Mouse (Mus musculus) neural tube, embryonic 15.5 days (tissue): ENCODE results near the gene Zfp93. TPM values are rescaled to one million over a fixed set of nuclear protein-coding genes. Genes with fewer than 3 reads are reported as not detected.

Experiments used
- ATAC-seq: fragments of 200-750 bp; cut with Nextera tagmentation; 2 replicates; pipeline ENCODE4 v1.8.0; 2017; ENCODE audit warnings: mild to moderate bottlenecking, moderate TSS enrichment, moderate library complexity; ENCODE audit not compliant: low FRiP score
- H3K27ac ChIP-seq: fragments of 300-500 bp; sonication (generic); replicated peaks from 2 replicates; pipeline ENCODE4 v1.5.1; 2015; ENCODE audit warnings: mild to moderate bottlenecking, inconsistent platforms
- H3K27me3 ChIP-seq: fragments of 300-500 bp; sonication (generic); replicated peaks from 2 replicates; pipeline ENCODE4 v1.6.1; 2015; ENCODE audit warnings: inconsistent platforms
- H3K36me3 ChIP-seq: fragments of 300-500 bp; sonication (generic); 2 replicates; pipeline ENCODE4 v1.6.1; 2015; ENCODE audit warnings: inconsistent platforms
- H3K4me1 ChIP-seq: fragments of 300-500 bp; sonication (generic); 2 replicates; pipeline ENCODE4 v1.6.1; 2015; ENCODE audit warnings: inconsistent platforms
- H3K4me2 ChIP-seq: fragments of 300-500 bp; sonication (generic); 2 replicates; pipeline ENCODE4 v1.6.1; 2015; ENCODE audit warnings: inconsistent platforms, mild to moderate bottlenecking, moderate library complexity
- H3K4me3 ChIP-seq: fragments of 300-500 bp; sonication (generic); replicated peaks from 2 replicates; pipeline ENCODE4 v1.5.1; 2015; ENCODE audit warnings: mild to moderate bottlenecking, inconsistent platforms
- H3K9ac ChIP-seq: fragments of 300-500 bp; sonication (generic); replicated peaks from 2 replicates; pipeline ENCODE4 v1.6.1; 2015; ENCODE audit warnings: mild to moderate bottlenecking, inconsistent platforms
- H3K9me3 ChIP-seq: fragments of 300-500 bp; sonication (generic); replicated peaks from 2 replicates; pipeline ENCODE4 v1.6.1; 2016; ENCODE audit warnings: inconsistent platforms
- WGBS: fragments of 180-500 bp; shearing (Covaris S2); methylation state at CpG from one replicate; pipeline ENCODE4 v1.1.7; 2015; ENCODE audit warnings: mixed read lengths; 5-methylcytosine and 5-hydroxymethylcytosine counted together
- polyA plus RNA-seq: library from polyadenylated mRNA; unstranded; fragments of >200 nt; fragmentation: Nextera tagmentation; extraction: Ambion mirVana; gene quantifications from 2 replicates; pipeline ENCODE4 v1.2.1, GENCODE M21; 2015

Zfp93 gene
- polyA plus RNA-seq = 6.3 and 8.8 TPM in 2 replicates

- no peaks in the 10 kb centered on the region for H3K27me3 ChIP-seq
- peaks cover 19% of the 10 kb centered on the region for H3K36me3 ChIP-seq
- H3K9ac ChIP-seq = peak within 1 kb of the TSS; percentile 84
- peak within 1 kb of the TSS; percentile 86 for H3K27ac ChIP-seq
- ATAC-seq = peak; percentile 92
- peaks cover 13% of the 10 kb centered on the region for H3K4me1 ChIP-seq
- H3K4me3 ChIP-seq = peak within 1 kb of the TSS; percentile 67
- WGBS = 0% methylated on average over 12 of the region's 12 CpGs
- no peaks in the 10 kb centered on the region for H3K9me3 ChIP-seq
- peak within 1 kb of the TSS; percentile 90 for H3K4me2 ChIP-seq
Measured at GRCm38 (mm10) chr7:24270288-24270672, at the start of gene Zfp93. Zfp93 (plus strand) TSS chr7:24270420.

- Histone ChIP-seq H3K9me3 (no peaks in the 10 kb centered on the region), H3K4me2 (peak within 1 kb of the TSS; percentile 74), H3K27me3 (0 out of 2 replicates have a peak, but pooled peaks cover 3% of the 10 kb centered on the region), H3K27ac (peak within 1 kb of the TSS; percentile 49; the same call in 1 of the 2 replicates), H3K9ac (peak within 1 kb of the TSS; percentile 68), H3K4me3 (peak within 1 kb of the TSS; percentile 75), H3K36me3 (peaks cover 9% of the 10 kb centered on the region; the same call in 1 of the 2 replicates), H3K4me1 (peaks cover 16% of the 10 kb centered on the region)
- peak; percentile 93 for ATAC-seq
- WGBS = 7% methylated on average over 28 of the region's 28 CpGs
Measured at GRCm38 (mm10) chr7:24237040-24237791, 33.0 kb upstream of the Zfp93 start, which contains the start of gene Zfp109. Zfp109 (minus strand) TSS chr7:24237560.

DNA sequence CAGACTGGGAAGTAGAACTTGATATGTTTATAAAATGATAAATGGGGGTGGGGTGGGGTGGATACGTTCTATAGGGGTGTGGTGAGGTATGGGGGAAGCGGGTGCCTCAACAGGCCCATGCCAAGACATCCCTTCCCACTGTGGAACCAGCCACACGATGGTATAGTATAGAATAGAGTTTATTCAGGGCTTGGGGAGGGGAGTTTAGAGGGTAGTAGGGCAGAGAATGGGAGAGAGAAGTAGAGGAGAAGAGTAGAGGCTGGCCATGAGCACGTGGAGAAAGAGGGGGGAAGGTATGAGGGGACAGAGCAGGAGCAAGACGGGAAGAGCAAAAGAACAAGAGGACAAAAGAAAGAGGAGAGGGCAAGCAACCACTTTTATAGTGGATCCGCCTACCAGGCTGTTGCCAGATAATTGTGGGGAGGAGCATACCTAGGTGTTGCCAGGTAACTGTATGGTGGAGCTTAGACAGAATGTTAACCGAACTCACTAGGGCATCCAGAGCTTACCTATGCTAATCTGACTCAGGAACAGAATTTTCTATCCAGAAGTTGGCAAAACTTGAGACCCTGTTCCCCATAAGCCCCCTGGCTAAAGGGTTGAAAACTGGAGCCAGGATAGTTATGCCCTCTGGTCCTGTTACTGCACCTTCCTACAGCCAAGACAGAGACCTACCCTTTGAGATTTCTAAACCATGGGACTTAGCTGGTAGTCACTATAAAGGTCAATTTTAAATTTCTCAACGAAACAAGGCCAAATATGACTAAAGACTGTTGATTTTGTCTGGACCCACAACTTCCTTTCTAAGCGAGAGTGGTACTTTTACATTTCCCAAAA is 16.2 kb upstream of the Zfp93 start:
- Histone ChIP-seq H3K9ac (no peak overlapping the region), H3K36me3 (no peaks in the 10 kb centered on the region), H3K4me3 (peak overlapping the region; percentile 60), H3K27me3 (no peaks in the 10 kb centered on the region), H3K4me1 (peaks cover 31% of the 10 kb centered on the region), H3K27ac (no peak overlapping the region; the same call in 1 of the 2 replicates), H3K9me3 (no peaks in the 10 kb centered on the region), H3K4me2 (peak overlapping the region; percentile 73)
- ATAC-seq = peak; percentile 74
- WGBS = 60% methylated on average over 9 of the region's 9 CpGs

DNA sequence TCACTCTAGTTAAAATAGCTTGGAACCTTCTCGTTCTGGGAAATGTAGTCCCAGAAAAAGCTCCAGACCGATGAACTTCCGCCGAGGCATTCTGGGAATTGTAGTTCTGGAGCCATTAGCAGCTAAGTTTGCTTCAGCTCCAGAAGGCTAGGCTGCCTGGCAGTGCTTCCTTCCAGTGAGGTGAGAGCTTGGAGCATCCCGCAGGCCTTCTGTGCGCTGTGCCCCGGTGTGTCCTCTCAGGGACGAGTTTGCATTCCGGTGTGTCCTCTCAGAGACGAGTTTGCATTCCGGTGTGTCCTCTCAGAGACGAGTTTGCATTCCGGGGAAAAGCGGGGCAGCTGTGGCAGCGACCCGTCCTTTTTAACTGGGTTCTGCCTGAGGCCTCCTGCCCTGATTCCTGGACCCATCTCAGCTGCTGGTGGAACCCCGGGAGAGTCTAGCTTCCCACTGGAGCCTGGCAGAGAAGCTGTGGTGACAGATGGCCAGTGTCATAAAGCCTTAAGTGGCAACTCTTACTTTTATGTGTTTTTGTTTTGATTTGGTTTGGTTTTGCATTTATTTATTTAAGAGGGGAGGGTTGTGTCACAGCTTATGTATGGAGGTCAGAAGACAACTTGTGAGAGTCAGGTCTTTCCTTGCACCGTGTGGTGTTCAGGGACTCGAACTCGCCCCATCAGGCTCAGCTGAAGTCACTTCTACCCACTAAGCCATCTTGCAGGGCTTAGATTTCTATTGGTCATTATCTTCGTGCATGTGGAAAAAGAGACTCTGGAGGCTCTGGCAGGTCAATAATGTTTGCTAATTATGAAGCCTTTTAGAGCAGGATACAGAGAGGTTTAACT is 15.4 kb upstream of the Zfp93 start, which contains the start of gene Zfp108:
Zfp108 (plus strand) TSS at position 162 of the 842 bp plus-strand sequence.
- Histone ChIP-seq H3K9ac (peak within 1 kb of the TSS; percentile 50), H3K4me3 (peak within 1 kb of the TSS; percentile 60), H3K9me3 (no peaks in the 10 kb centered on the region), H3K36me3 (peaks cover 4% of the 10 kb centered on the region), H3K4me1 (peaks cover 31% of the 10 kb centered on the region), H3K27me3 (no peaks in the 10 kb centered on the region), H3K27ac (peak within 1 kb of the TSS; percentile 75), H3K4me2 (peak within 1 kb of the TSS; percentile 73)
- 19% methylated on average over 21 of the region's 21 CpGs for WGBS
- peak; percentile 94 for ATAC-seq

- WGBS = 90% methylated on average over 13 of the region's 13 CpGs
Measured at GRCm38 (mm10) chr7:24259306-24259999, 10.8 kb upstream of the Zfp93 start.

GRCm38 (mm10) chr7:24260000-24260312 is 10.3 kb upstream of the Zfp93 start:
- Histone ChIP-seq H3K27me3 (no peaks in the 10 kb centered on the region), H3K27ac (no peak overlapping the region), H3K4me1 (peaks cover 21% of the 10 kb centered on the region), H3K4me3 (no peak overlapping the region), H3K4me2 (no peak overlapping the region), H3K9ac (no peak overlapping the region), H3K9me3 (no peaks in the 10 kb centered on the region), H3K36me3 (peaks cover 30% of the 10 kb centered on the region)
- 94% methylated on average over 4 of the region's 4 CpGs for WGBS
- no peak for ATAC-seq

More at GRCm38 (mm10) chr7:24259306-24259999, 10.8 kb upstream of the Zfp93 start:
- Histone ChIP-seq H3K36me3 (peaks cover 30% of the 10 kb centered on the region), H3K4me1 (peaks cover 25% of the 10 kb centered on the region), H3K4me3 (no peak overlapping the region), H3K9me3 (no peaks in the 10 kb centered on the region), H3K9ac (no peak overlapping the region), H3K27ac (no peak overlapping the region), H3K4me2 (no peak overlapping the region), H3K27me3 (no peaks in the 10 kb centered on the region)
- no peak for ATAC-seq

GRCm38 (mm10) chr7:24268176-24269155 is 1.8 kb upstream of the Zfp93 start:
- no peaks in the 10 kb centered on the region for H3K9me3 ChIP-seq
- 71% methylated on average over 24 of the region's 24 CpGs for WGBS
- peaks cover 13% of the 10 kb centered on the region for H3K4me1 ChIP-seq
- ATAC-seq = no peak
- H3K27ac ChIP-seq = no peak overlapping the region
- no peak overlapping the region for H3K4me2 ChIP-seq
- H3K27me3 ChIP-seq = no peaks in the 10 kb centered on the region
- H3K4me3 ChIP-seq = no peak overlapping the region
- H3K36me3 ChIP-seq = peaks cover 2% of the 10 kb centered on the region; the same call in 1 of the 2 replicates
- no peak overlapping the region for H3K9ac ChIP-seq

- peak; percentile 18; the same call in 1 of the 2 replicates for ATAC-seq
- Histone ChIP-seq H3K4me3 (peak overlapping the region; percentile 67; the same call in 1 of the 2 replicates), H3K4me2 (peak overlapping the region; percentile 90)
Measured at GRCm38 (mm10) chr7:24269256-24269655, 964 bp upstream of the Zfp93 start.

GRCm38 (mm10) chr7:24269667-24270287 is 443 bp upstream of the Zfp93 start:
- WGBS = 40% methylated on average over 7 of the region's 7 CpGs
- H3K27me3 ChIP-seq = no peaks in the 10 kb centered on the region

More at GRCm38 (mm10) chr7:24269256-24269655, 964 bp upstream of the Zfp93 start:
- 79% methylated on average over 3 of the region's 3 CpGs for WGBS
- Histone ChIP-seq H3K4me1 (peaks cover 13% of the 10 kb centered on the region), H3K9me3 (no peaks in the 10 kb centered on the region), H3K27ac (no peak overlapping the region), H3K27me3 (no peaks in the 10 kb centered on the region), H3K9ac (no peak overlapping the region), H3K36me3 (peaks cover 9% of the 10 kb centered on the region)

More at GRCm38 (mm10) chr7:24269667-24270287, 443 bp upstream of the Zfp93 start:
- Histone ChIP-seq H3K9ac (peak overlapping the region; percentile 84), H3K9me3 (no peaks in the 10 kb centered on the region), H3K36me3 (peaks cover 14% of the 10 kb centered on the region), H3K4me1 (peaks cover 13% of the 10 kb centered on the region), H3K4me2 (peak overlapping the region; percentile 90), H3K4me3 (peak overlapping the region; percentile 67), H3K27ac (peak overlapping the region; percentile 86; the same call in 1 of the 2 replicates)
- ATAC-seq = peak; percentile 62
